In the genomic region with DNA sequence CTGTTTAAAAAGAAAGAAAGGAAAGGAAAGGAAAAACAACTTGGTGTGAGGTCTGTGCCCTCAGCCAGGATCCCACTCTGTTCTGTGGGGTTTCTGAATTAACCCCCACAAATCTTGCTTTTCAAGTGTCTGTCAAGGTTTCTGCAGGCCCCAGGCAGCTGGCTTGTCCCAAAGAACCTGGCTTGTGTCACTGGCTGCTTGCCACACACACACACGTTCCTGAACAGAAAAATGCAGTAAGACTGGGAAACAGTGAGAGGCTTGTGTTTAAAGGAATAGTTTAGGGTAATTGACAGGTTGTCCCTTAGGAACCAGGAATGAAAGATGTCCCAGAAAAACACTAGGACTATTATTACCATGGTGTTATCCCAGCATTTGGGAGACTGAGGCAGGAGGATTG, we compare ENCODE assay signal across 12 mouse cellular contexts. TPM values are rescaled to one million over a fixed set of nuclear protein-coding genes. Genes with fewer than 3 reads are reported as not detected.
DNase-seq lines count a peak whose midpoint lies in the region; ATAC-seq and TF ChIP-seq lines count a peak whose summit lies in the region.
"Had no signal": no experiment of that assay in that cellular context is flagged by ENCODE, and none has a peak within 500 bp of the region (broad histone marks: within the 10 kb centered on the region; RNA-seq: fewer than 3 reads in every experiment).

No protein-coding gene starts in this region.

- no peak overlapping the region for H3K4me3 ChIP-seq in forebrain, embryonic 13.5 days
- H3K4me3 ChIP-seq in forebrain, embryonic 16.5 days (replicated peaks; ENCODE audit: low read length): no peak overlapping the region
- H3K4me3 ChIP-seq in limb, embryonic 12.5 days (replicated peaks): 0 out of 2 replicates have a peak overlapping the region, but pooled peaks have one; percentile 79
- H3K4me3 ChIP-seq in limb, embryonic 10.5 days: no peak overlapping the region
- H3K4me3 ChIP-seq in forebrain, postnatal 0 days (ENCODE audit: low read depth, low read length): no peak overlapping the region
- H3K4me3 ChIP-seq in midbrain, embryonic 14.5 days (replicated peaks; ENCODE audit: low read depth, low read length): no peak overlapping the region
- H3K4me3 ChIP-seq: erythroblast, embryonic 14.5 days had no signal

- H3K4me2 ChIP-seq in forebrain, embryonic 13.5 days: peak overlapping the region; percentile 91; the same call in 1 of the 2 replicates
- no peak overlapping the region; the same call in 1 of the 2 replicates for H3K4me2 ChIP-seq in forebrain, embryonic 16.5 days (ENCODE audit: low read length)
- peak overlapping the region; percentile 89; the same call in 1 of the 2 replicates for H3K4me2 ChIP-seq in limb, embryonic 12.5 days
- H3K4me2 ChIP-seq in forebrain, postnatal 0 days (ENCODE audit: low read depth): peak overlapping the region; percentile 78; the same call in 1 of the 2 replicates
- peak overlapping the region; percentile 86; the same call in 1 of the 2 replicates for H3K4me2 ChIP-seq in midbrain, embryonic 14.5 days (ENCODE audit: low read length)

- no peaks in the 10 kb centered on the region for H3K27me3 ChIP-seq in forebrain, embryonic 13.5 days
- H3K27me3 ChIP-seq in forebrain, embryonic 16.5 days (replicated peaks; ENCODE audit: control insufficient read depth, insufficient read depth, low read length): no peaks in the 10 kb centered on the region
- no peaks in the 10 kb centered on the region for H3K27me3 ChIP-seq in limb, embryonic 12.5 days
- H3K27me3 ChIP-seq in limb, embryonic 10.5 days (ENCODE audit: low read depth, poor library complexity, severe bottlenecking): no peaks in the 10 kb centered on the region
- no peaks in the 10 kb centered on the region for H3K27me3 ChIP-seq in forebrain, postnatal 0 days (ENCODE audit: insufficient read depth, low read length)
- no peaks in the 10 kb centered on the region for H3K27me3 ChIP-seq in midbrain, embryonic 14.5 days (ENCODE audit: control insufficient read depth, insufficient read depth, low read length)

- no peak for ATAC-seq in forebrain, embryonic 13.5 days
- no peak for ATAC-seq in forebrain, embryonic 16.5 days
- ATAC-seq in limb, embryonic 12.5 days (ENCODE audit: insufficient number of reproducible peaks, insufficient read depth, low FRiP score, low TSS enrichment, low read depth): no peak
- ATAC-seq in forebrain, postnatal 0 days: no peak
- no peak for ATAC-seq in midbrain, embryonic 14.5 days (ENCODE audit: low FRiP score, low TSS enrichment)
- ATAC-seq: inflammation-experienced regulatory T-cells, adult 6 months had no signal

- H3K36me3 ChIP-seq in forebrain, embryonic 13.5 days (ENCODE audit: poor library complexity, severe bottlenecking): peaks cover 22% of the 10 kb centered on the region
- no peaks in the 10 kb centered on the region for H3K36me3 ChIP-seq in forebrain, embryonic 16.5 days (ENCODE audit: control insufficient read depth, insufficient read depth)
- H3K36me3 ChIP-seq in limb, embryonic 12.5 days: peaks cover 27% of the 10 kb centered on the region
- peaks cover 49% of the 10 kb centered on the region for H3K36me3 ChIP-seq in limb, embryonic 10.5 days
- H3K36me3 ChIP-seq in forebrain, postnatal 0 days (ENCODE audit: insufficient read depth): peaks cover 4% of the 10 kb centered on the region; the same call in 1 of the 2 replicates
- H3K36me3 ChIP-seq in midbrain, embryonic 14.5 days (ENCODE audit: control insufficient read depth, insufficient read depth, low read length): no peaks in the 10 kb centered on the region

- H3K27ac ChIP-seq in forebrain, embryonic 13.5 days: 0 out of 2 replicates have a peak overlapping the region, but pooled peaks have one; percentile 8
- H3K27ac ChIP-seq in forebrain, embryonic 16.5 days (ENCODE audit: low read length): no peak overlapping the region
- H3K27ac ChIP-seq in limb, embryonic 12.5 days: no peak overlapping the region
- H3K27ac ChIP-seq in limb, embryonic 10.5 days: no peak overlapping the region
- H3K27ac ChIP-seq in forebrain, postnatal 0 days (ENCODE audit: low read depth, low read length): no peak overlapping the region
- H3K27ac ChIP-seq in midbrain, embryonic 14.5 days (replicated peaks; ENCODE audit: low read depth, low read length): no peak overlapping the region

- no peak for DNase-seq in limb, embryonic 10.5 days (ENCODE audit: low spot score)
- DNase-seq in forebrain, postnatal 0 days: peak; percentile 35
- DNase-seq in midbrain, embryonic 14.5 days: peak; percentile 48
- no peak for DNase-seq in cerebellum, adult 18-20 months
- no peak for DNase-seq in adrenal gland, postnatal 4 days (ENCODE audit: low spot score in 2 of 2)
- DNase-seq: gastrocnemius, postnatal 36 days; thymus, postnatal 4 days had no signal

- no peak for TF ChIP-seq CTCF in forebrain, postnatal 0 days (IDR thresholded peaks at IDR 0.05; ENCODE audit: low read depth)

- H3K4me1 ChIP-seq in forebrain, embryonic 13.5 days: peaks cover 27% of the 10 kb centered on the region
- peaks cover 15% of the 10 kb centered on the region for H3K4me1 ChIP-seq in forebrain, embryonic 16.5 days (replicated peaks; ENCODE audit: control insufficient read depth, insufficient read depth, low read length)
- H3K4me1 ChIP-seq in limb, embryonic 12.5 days (replicated peaks): peaks cover 21% of the 10 kb centered on the region
- H3K4me1 ChIP-seq in limb, embryonic 10.5 days: peaks cover 29% of the 10 kb centered on the region
- H3K4me1 ChIP-seq in forebrain, postnatal 0 days (ENCODE audit: insufficient read depth): peaks cover 14% of the 10 kb centered on the region; the same call in 1 of the 2 replicates
- peaks cover 17% of the 10 kb centered on the region for H3K4me1 ChIP-seq in midbrain, embryonic 14.5 days (ENCODE audit: control insufficient read depth, insufficient read depth, low read length)

- no peak overlapping the region for H3K9ac ChIP-seq in forebrain, embryonic 13.5 days
- no peak overlapping the region for H3K9ac ChIP-seq in forebrain, embryonic 16.5 days (replicated peaks; ENCODE audit: low read depth, low read length)
- H3K9ac ChIP-seq in limb, embryonic 12.5 days (replicated peaks): no peak overlapping the region
- no peak overlapping the region for H3K9ac ChIP-seq in forebrain, postnatal 0 days
- no peak overlapping the region for H3K9ac ChIP-seq in midbrain, embryonic 14.5 days (replicated peaks; ENCODE audit: low read length)

- WGBS in forebrain, embryonic 13.5 days: 18% methylated on average over 1 of the region's 1 CpGs
- 0% methylated on average over 1 of the region's 1 CpGs for WGBS in forebrain, embryonic 16.5 days
- WGBS in limb, embryonic 12.5 days: 25% methylated on average over 1 of the region's 1 CpGs
- 50% methylated on average over 1 of the region's 1 CpGs for WGBS in limb, embryonic 10.5 days
- WGBS in forebrain, postnatal 0 days: 19% methylated on average over 1 of the region's 1 CpGs
- 18% methylated on average over 1 of the region's 1 CpGs for WGBS in midbrain, embryonic 14.5 days

- H3K9me3 ChIP-seq in forebrain, embryonic 13.5 days (replicated peaks): peaks cover 9% of the 10 kb centered on the region; the same call in 1 of the 2 replicates
- no peaks in the 10 kb centered on the region for H3K9me3 ChIP-seq in forebrain, embryonic 16.5 days (ENCODE audit: control insufficient read depth, low read length)
- H3K9me3 ChIP-seq in limb, embryonic 12.5 days: 0 out of 2 replicates have a peak, but pooled peaks cover 4% of the 10 kb centered on the region
- 0 out of 2 replicates have a peak, but pooled peaks cover 3% of the 10 kb centered on the region for H3K9me3 ChIP-seq in limb, embryonic 10.5 days (replicated peaks)
- H3K9me3 ChIP-seq in forebrain, postnatal 0 days (ENCODE audit: low read length): no peaks in the 10 kb centered on the region
- H3K9me3 ChIP-seq in midbrain, embryonic 14.5 days (ENCODE audit: control insufficient read depth, low read length): no peaks in the 10 kb centered on the region

RNA-seq across cellular contexts. Expression of a gene that starts 2.9 kb away (rescaled TPM):
- 72.9 and 80.2 TPM in 2 replicates for polyA plus RNA-seq in forebrain, embryonic 13.5 days (2015; fragmentation: Nextera tagmentation; extraction: Ambion mirVana)
- 83.9 and 96.6 TPM in 2 replicates for polyA plus RNA-seq in forebrain, embryonic 16.5 days (2015; fragmentation: Nextera tagmentation; extraction: Ambion mirVana)
- 149 and 178 TPM in 2 replicates for polyA plus RNA-seq in limb, embryonic 12.5 days (2016; fragmentation: Nextera tagmentation; extraction: Ambion mirVana)
- polyA plus RNA-seq in limb, embryonic 10.5 days (2016; fragmentation: Nextera tagmentation; extraction: Ambion mirVana): 131 and 153 TPM in 2 replicates
- total RNA-seq in forebrain, postnatal 0 days (2014; rRNA removed): 33.9 and 47.1 TPM in 2 replicates
- polyA plus RNA-seq in forebrain, postnatal 0 days (2015; fragmentation: Nextera tagmentation; extraction: Ambion mirVana): 41.2 and 53.6 TPM in 2 replicates
- 75.1 and 75.5 TPM in 2 replicates for polyA plus RNA-seq in midbrain, embryonic 14.5 days (2014; fragmentation: Nextera tagmentation; extraction: Ambion mirVana)
- 100 to 1,000 TPM in 1 of 2 experiments, 10 to 100 TPM in 1; 93.5 to 104 TPM for total RNA-seq in adrenal gland, postnatal 4 days (2021)

Comparison
In these comparisons a context has a peak if more than half of its experiments do, and no peak if none do; other contexts are left out.
1. DNase-seq: peak in forebrain, postnatal 0 days (single experiment) and midbrain, embryonic 14.5 days (single experiment); none in limb, embryonic 10.5 days (single experiment), cerebellum, adult 18-20 months (0 of 2) and adrenal gland, postnatal 4 days (0 of 2).